Mouse (Mus musculus): ENCODE results near the gene Hexim2. TPM values are rescaled to one million over a fixed set of nuclear protein-coding genes. Genes with fewer than 3 reads are reported as not detected.

The Hexim2 gene
- polyA plus RNA-seq, 2 experiments: 8.6 to 9.4 TPM

- Histone ChIP-seq H3K4me1 (ENCODE audit: control insufficient read depth, insufficient read depth, low read length) (peaks cover 5% of the 10 kb centered on the region; the same call in 1 of the 2 replicates), H3K9ac (ENCODE audit: low read depth, low read length, severe bottlenecking) (no peak overlapping the region), H3K9me3 (ENCODE audit: control insufficient read depth, low read length) (no peaks in the 10 kb centered on the region), H3K4me2 (replicated peaks; ENCODE audit: low read depth, low read length, severe bottlenecking) (no peak overlapping the region), H3K4me3 (replicated peaks; ENCODE audit: low read length) (no peak overlapping the region), H3K27ac (replicated peaks; ENCODE audit: low read depth, low read length) (no peak overlapping the region), H3K27me3 (ENCODE audit: control insufficient read depth, insufficient read depth, low read length) (peaks cover 42% of the 10 kb centered on the region), H3K36me3 (ENCODE audit: control insufficient read depth, insufficient read depth, low read length) (no peaks in the 10 kb centered on the region)
- DNase-seq (ENCODE audit: low spot score): no peak
- WGBS: 83% methylated on average over 5 of the region's 5 CpGs
- TF ChIP-seq POLR2A (IDR thresholded peaks at IDR 0.05; ENCODE audit: borderline replicate concordance, extremely low read depth, insufficient read depth, insufficient read length): no peak
- no peak for ATAC-seq (ENCODE audit: low FRiP score, low read depth)
These were observed 37.4 kb downstream of the Hexim2 start for GRCm38 (mm10) chr11:103169664-103170063.

GRCm38 (mm10) chr11:103170111-103170493 is 37.9 kb downstream of the Hexim2 start:
- H3K36me3 ChIP-seq (ENCODE audit: control insufficient read depth, insufficient read depth, low read length): no peaks in the 10 kb centered on the region
- H3K27me3 ChIP-seq (ENCODE audit: control insufficient read depth, insufficient read depth, low read length): peaks cover 42% of the 10 kb centered on the region

GRCm38 (mm10) chr11:103170494-103171285 is 38.5 kb downstream of the Hexim2 start, which contains the start of gene Fmnl1:
Fmnl1 (plus strand) TSS chr11:103171107.
- H3K4me2 ChIP-seq (replicated peaks; ENCODE audit: low read depth, low read length, severe bottlenecking): peak within 1 kb of the TSS; percentile 97
- H3K27me3 ChIP-seq (ENCODE audit: control insufficient read depth, insufficient read depth, low read length): peaks cover 42% of the 10 kb centered on the region
- no peaks in the 10 kb centered on the region for H3K9me3 ChIP-seq (ENCODE audit: control insufficient read depth, low read length)
- no peak within 1 kb of the TSS for H3K27ac ChIP-seq (replicated peaks; ENCODE audit: low read depth, low read length)
- H3K36me3 ChIP-seq (ENCODE audit: control insufficient read depth, insufficient read depth, low read length): no peaks in the 10 kb centered on the region
- H3K4me3 ChIP-seq (replicated peaks; ENCODE audit: low read length): peak within 1 kb of the TSS; percentile 56
- peaks cover 8% of the 10 kb centered on the region; the same call in 1 of the 2 replicates for H3K4me1 ChIP-seq (ENCODE audit: control insufficient read depth, insufficient read depth, low read length)
- 1% methylated on average over 75 of the region's 84 CpGs for WGBS
- no peak for ATAC-seq (ENCODE audit: low FRiP score, low read depth)
- DNase-seq (ENCODE audit: low spot score): no peak
- no peak for TF ChIP-seq POLR2A (IDR thresholded peaks at IDR 0.05; ENCODE audit: borderline replicate concordance, extremely low read depth, insufficient read depth, insufficient read length)
- H3K9ac ChIP-seq (ENCODE audit: low read depth, low read length, severe bottlenecking): peak within 1 kb of the TSS; percentile 55

More at GRCm38 (mm10) chr11:103170111-103170493, 37.9 kb downstream of the Hexim2 start:
- H3K4me3 ChIP-seq (replicated peaks; ENCODE audit: low read length): peak overlapping the region; percentile 56
- no peak for DNase-seq (ENCODE audit: low spot score)
- H3K9ac ChIP-seq (ENCODE audit: low read depth, low read length, severe bottlenecking): no peak overlapping the region
- H3K4me1 ChIP-seq (ENCODE audit: control insufficient read depth, insufficient read depth, low read length): peaks cover 8% of the 10 kb centered on the region; the same call in 1 of the 2 replicates
- no peak overlapping the region for H3K27ac ChIP-seq (replicated peaks; ENCODE audit: low read depth, low read length)
- 44% methylated on average over 3 of the region's 3 CpGs for WGBS
- no peaks in the 10 kb centered on the region for H3K9me3 ChIP-seq (ENCODE audit: control insufficient read depth, low read length)
- no peak for ATAC-seq (ENCODE audit: low FRiP score, low read depth)
- no peak for TF ChIP-seq POLR2A (IDR thresholded peaks at IDR 0.05; ENCODE audit: borderline replicate concordance, extremely low read depth, insufficient read depth, insufficient read length)
- H3K4me2 ChIP-seq (replicated peaks; ENCODE audit: low read depth, low read length, severe bottlenecking): peak overlapping the region; percentile 97

GRCm38 (mm10) chr11:103171286-103171620 is 39.0 kb downstream of the Hexim2 start:
- peak overlapping the region; percentile 56 for H3K4me3 ChIP-seq (replicated peaks; ENCODE audit: low read length)
- H3K4me1 ChIP-seq (ENCODE audit: control insufficient read depth, insufficient read depth, low read length): peaks cover 8% of the 10 kb centered on the region; the same call in 1 of the 2 replicates
- H3K4me2 ChIP-seq (replicated peaks; ENCODE audit: low read depth, low read length, severe bottlenecking): peak overlapping the region; percentile 97
- no peaks in the 10 kb centered on the region for H3K36me3 ChIP-seq (ENCODE audit: control insufficient read depth, insufficient read depth, low read length)
- DNase-seq (ENCODE audit: low spot score) (no peak), ATAC-seq (ENCODE audit: low FRiP score, low read depth) (no peak)
- no peaks in the 10 kb centered on the region for H3K9me3 ChIP-seq (ENCODE audit: control insufficient read depth, low read length)
- H3K27me3 ChIP-seq (ENCODE audit: control insufficient read depth, insufficient read depth, low read length): peaks cover 42% of the 10 kb centered on the region
- peak overlapping the region; percentile 55 for H3K9ac ChIP-seq (ENCODE audit: low read depth, low read length, severe bottlenecking)
- 6% methylated on average over 20 of the region's 23 CpGs for WGBS
- no peak for TF ChIP-seq POLR2A (IDR thresholded peaks at IDR 0.05; ENCODE audit: borderline replicate concordance, extremely low read depth, insufficient read depth, insufficient read length)
- H3K27ac ChIP-seq (replicated peaks; ENCODE audit: low read depth, low read length): no peak overlapping the region

- H3K4me3 ChIP-seq (replicated peaks; ENCODE audit: low read length): peak overlapping the region; percentile 56; the same call in 1 of the 2 replicates
- H3K4me1 ChIP-seq (ENCODE audit: control insufficient read depth, insufficient read depth, low read length): peaks cover 8% of the 10 kb centered on the region; the same call in 1 of the 2 replicates
- peaks cover 42% of the 10 kb centered on the region for H3K27me3 ChIP-seq (ENCODE audit: control insufficient read depth, insufficient read depth, low read length)
- no peak for DNase-seq (ENCODE audit: low spot score)
- TF ChIP-seq POLR2A (IDR thresholded peaks at IDR 0.05; ENCODE audit: borderline replicate concordance, extremely low read depth, insufficient read depth, insufficient read length): no peak
- no peak overlapping the region for H3K9ac ChIP-seq (ENCODE audit: low read depth, low read length, severe bottlenecking)
- H3K4me2 ChIP-seq (replicated peaks; ENCODE audit: low read depth, low read length, severe bottlenecking): peak overlapping the region; percentile 97; the same call in 1 of the 2 replicates
- no peaks in the 10 kb centered on the region for H3K36me3 ChIP-seq (ENCODE audit: control insufficient read depth, insufficient read depth, low read length)
- whole genome bisulfite sequencing: 56% methylated on average over 9 of the region's 9 CpGs
- no peaks in the 10 kb centered on the region for H3K9me3 ChIP-seq (ENCODE audit: control insufficient read depth, low read length)
- no peak overlapping the region for H3K27ac ChIP-seq (replicated peaks; ENCODE audit: low read depth, low read length)
- ATAC-seq (ENCODE audit: low FRiP score, low read depth): no peak
These were observed 39.6 kb downstream of the Hexim2 start for GRCm38 (mm10) chr11:103171703-103172391.

All from limb, embryonic 14.5 days (tissue).